Mouse (Mus musculus) lung, adult 10 weeks (tissue): ENCODE results near the gene Ap5b1. TPM values are rescaled to one million over a fixed set of nuclear protein-coding genes. Genes with fewer than 3 reads are reported as not detected.

ENCODE experiments used
- polyA plus RNA-seq: library from polyadenylated mRNA; stranded (reverse); fragments of 350-450 nt; fragmentation: Illumina TruSeq; extraction: RNeasy Lipid Tissue Mini Kit (QIAGEN cat#74804); gene quantifications from one replicate; pipeline ENCODE4 v1.2.3, GENCODE M21; 2014; ENCODE audit warnings: low read depth, low replicate concordance; ENCODE audit not compliant: insufficient read depth

Gene Ap5b1
- polyA plus RNA-seq: 3.3 TPM

DNA sequence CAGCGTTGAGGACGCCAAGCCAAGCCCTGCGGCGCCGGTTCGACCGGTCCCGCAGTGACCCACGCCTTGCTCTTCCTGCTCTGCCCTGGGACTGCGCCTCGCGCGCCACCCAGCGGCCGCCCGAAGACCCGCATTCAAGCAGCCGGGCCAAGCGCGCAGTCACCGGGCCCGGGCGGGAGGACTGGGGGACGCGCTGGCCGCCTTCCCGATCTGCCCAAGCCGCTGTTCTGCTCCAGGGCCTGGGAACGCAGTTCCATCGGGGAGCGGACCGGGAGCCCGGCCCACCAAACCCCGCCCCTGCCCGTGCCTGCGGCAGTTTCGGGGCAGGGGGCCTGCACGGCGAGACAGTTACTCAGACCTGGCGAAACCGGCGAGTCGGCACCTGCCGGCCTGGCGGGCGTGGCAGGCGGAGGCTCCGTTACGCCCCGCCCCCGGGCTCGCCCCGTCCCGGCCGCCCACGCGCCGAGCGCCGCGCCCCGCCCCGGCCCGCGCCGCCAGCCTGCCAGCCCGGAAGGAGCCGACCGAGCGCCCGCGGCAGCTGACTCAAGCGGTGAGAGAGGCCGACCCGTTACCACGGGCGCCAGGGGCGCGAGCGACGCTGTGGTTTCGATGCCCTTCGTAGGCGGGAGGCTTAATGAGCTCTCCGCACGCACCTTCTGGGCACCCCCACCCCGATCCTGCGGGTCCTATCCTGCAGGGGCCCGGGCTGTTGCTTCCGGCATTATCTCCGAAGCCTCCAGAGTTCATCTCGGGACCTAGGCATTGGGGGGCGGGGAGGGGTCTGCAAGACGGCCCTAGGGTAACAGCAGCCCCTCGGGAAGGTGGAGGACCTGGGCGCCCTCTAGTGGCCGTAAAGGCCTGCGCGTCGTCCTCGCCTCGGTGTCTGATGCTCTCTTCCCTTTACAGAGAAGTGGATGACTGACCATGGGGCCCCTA lies at the start of gene Ap5b1:
Gene Ap5b1, plus strand, starts transcription at position 492 of the 936 bp plus-strand sequence.

DNA sequence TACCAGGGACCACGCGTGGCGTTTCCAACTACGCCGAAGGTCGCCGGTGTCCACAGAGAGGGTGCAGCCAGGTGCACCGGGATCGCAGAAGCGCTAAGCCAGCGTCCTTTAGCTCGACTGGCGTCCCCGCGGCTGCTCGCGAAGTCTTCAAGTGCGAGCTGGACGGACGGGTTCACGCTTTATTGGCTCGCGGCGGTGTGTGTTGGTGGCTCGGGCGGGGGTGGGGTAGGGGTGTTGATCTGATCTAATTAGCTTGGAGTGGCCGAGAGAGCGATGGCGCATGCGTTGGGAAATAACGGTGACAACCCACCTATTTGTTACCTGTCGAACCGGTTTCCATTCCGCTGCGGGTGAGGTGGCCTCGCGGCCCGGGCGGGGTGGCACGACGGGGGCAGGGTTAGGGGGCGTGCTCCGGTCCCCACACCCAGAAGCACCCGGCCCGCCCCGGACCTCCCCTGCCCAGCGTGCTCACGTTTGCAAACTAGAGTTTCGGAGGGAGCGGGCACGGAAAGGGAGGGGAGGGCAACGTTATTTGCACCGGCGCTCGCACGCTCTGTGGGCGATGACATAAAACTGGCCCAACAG lies 7.3 kb upstream of the Ap5b1 start, which contains the start of gene Ovol1:
Gene Ovol1, minus strand, starts transcription at position 190 of the 585 bp plus-strand sequence.

DNA sequence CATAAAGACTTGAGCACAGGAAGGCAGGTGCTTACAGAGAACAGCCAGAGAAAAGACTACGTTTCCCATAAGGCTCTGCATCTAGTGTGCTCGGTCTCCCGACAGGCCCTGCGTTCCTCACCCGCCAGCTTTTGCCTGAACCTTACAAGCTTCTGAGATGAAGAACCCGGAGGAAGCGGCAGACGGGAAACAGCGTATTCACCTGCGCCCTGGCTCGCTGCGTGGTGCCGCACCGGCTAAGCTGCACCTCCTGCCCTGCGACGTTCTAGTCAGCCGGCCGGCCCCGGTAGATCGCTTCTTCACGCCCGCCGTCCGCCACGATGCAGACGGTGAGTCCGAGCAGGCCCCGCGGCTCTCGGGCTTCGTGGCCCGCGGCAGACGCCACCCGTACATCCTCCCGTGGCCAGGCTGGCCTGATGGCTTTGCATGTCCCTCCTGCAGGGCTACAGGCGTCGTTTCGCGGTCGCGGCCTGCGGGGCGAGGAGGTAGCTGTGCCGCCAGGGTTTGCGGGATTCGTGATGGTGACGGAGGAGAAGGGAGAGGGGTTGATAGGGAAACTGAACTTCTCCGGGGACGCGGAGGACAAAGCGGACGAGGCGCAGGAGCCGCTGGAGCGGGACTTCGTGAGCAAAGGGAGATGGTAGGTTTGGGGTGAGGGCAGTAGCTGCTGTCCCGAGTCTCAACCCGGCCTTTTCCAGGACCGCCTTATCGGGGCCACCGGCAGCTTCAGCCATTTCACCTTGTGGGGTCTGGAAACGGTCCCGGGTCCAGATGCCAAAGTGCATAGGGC lies 34.1 kb downstream of the Ap5b1 start, which contains the start of gene Rnaseh2c:
Gene Rnaseh2c, plus strand, starts transcription at position 122 of the 790 bp plus-strand sequence.

DNA sequence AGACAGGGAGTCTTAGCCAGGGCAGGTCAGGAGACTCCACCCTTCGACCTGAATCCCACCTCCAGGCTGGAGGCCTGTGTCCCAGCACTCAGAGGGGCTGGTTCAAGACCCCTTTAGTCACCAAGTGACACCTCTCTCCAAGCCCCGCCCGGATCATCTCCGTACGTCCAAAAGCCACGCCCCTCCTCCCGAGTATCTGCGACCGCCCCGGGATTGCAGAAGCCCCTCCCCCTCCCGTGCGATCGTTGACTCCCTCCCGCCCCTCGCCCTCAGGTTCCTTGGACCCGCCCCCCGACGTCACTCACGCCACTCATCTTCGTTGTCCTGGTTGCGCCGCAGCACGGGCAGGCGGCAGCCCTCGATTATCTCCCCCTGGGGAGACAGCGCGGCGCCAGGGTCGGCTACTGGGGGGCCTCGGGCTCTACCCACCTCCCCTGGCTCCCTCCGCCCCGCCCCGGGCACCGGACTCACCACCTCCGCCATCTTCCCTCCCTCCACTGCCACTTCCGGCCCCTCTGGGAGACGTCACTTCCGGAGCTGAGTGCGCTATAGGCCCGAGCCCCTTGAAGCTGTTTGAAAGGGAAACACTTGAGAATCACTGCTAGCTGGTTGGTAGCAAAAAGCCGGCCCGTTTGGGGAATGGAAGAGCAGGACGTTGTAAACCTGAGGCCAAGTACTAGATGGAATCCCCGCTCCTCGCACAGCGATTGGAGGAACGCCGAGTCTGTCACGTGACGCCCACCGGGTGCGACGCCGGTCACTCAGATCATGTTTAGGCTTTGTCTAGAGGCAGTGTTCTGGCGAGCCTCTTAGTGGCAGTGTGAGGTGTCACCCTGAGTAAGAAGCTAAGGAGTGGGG lies 42.0 kb downstream of the Ap5b1 start, which contains the start of gene Kat5:
Gene Kat5, minus strand, starts transcription at position 691 of the 858 bp plus-strand sequence.

Other genes starting within 250 kb of the Ap5b1 start
- not detected for gene Catsper1, start 232.3 kb upstream of the Ap5b1 start, polyA plus RNA-seq
- gene Cst6, start 218.5 kb upstream of the Ap5b1 start, polyA plus RNA-seq: 2.3 TPM
- gene Eif1ad, start 201.3 kb upstream of the Ap5b1 start, polyA plus RNA-seq: 13.4 TPM
- 139 TPM for gene Banf1, start 200.9 kb upstream of the Ap5b1 start, polyA plus RNA-seq
- 63.0 TPM for gene Sart1, start 179.3 kb upstream of the Ap5b1 start, polyA plus RNA-seq
- gene Tsga10ip, start 165.5 kb upstream of the Ap5b1 start, polyA plus RNA-seq: not detected
- 391 TPM for gene Drap1, start 143.0 kb upstream of the Ap5b1 start, polyA plus RNA-seq
- gene AI837181, start 142.9 kb upstream of the Ap5b1 start, polyA plus RNA-seq: 34.1 TPM
- 0.17 TPM for gene Fosl1, start 120.5 kb upstream of the Ap5b1 start, polyA plus RNA-seq
- gene Ccdc85b, start 110.1 kb upstream of the Ap5b1 start, polyA plus RNA-seq: 15.3 TPM
- gene Fibp, start 107.4 kb upstream of the Ap5b1 start, polyA plus RNA-seq: 62.7 TPM
- gene Ctsw, start 99.5 kb upstream of the Ap5b1 start, polyA plus RNA-seq: 9.0 TPM
- 41.2 TPM for gene Efemp2, start 94.1 kb upstream of the Ap5b1 start, polyA plus RNA-seq
- gene Mus81, start 79.6 kb upstream of the Ap5b1 start, polyA plus RNA-seq: 24.5 TPM
- 601 TPM for gene Cfl1, start 77.6 kb upstream of the Ap5b1 start, polyA plus RNA-seq
- not detected for gene 1700020D05Rik, start 64.2 kb upstream of the Ap5b1 start, polyA plus RNA-seq
- 5.9 TPM for gene Snx32, start 57.5 kb upstream of the Ap5b1 start, polyA plus RNA-seq
- gene Ovol1, start 7.4 kb upstream of the Ap5b1 start, polyA plus RNA-seq: 0.69 TPM
- 45.6 TPM for gene Rnaseh2c, start 33.8 kb downstream of the Ap5b1 start, polyA plus RNA-seq
- 39.0 TPM for gene Kat5, start 42.2 kb downstream of the Ap5b1 start, polyA plus RNA-seq
- 49.7 TPM for gene Rela, start 69.5 kb downstream of the Ap5b1 start, polyA plus RNA-seq
- 35.8 TPM for gene Sipa1, start 95.7 kb downstream of the Ap5b1 start, polyA plus RNA-seq
- gene Map3k11, start 120.7 kb downstream of the Ap5b1 start, polyA plus RNA-seq: 39.2 TPM
- gene Pcnx3, start 120.9 kb downstream of the Ap5b1 start, polyA plus RNA-seq: 19.6 TPM
- 0.92 TPM for gene Kcnk7, start 136.3 kb downstream of the Ap5b1 start, polyA plus RNA-seq
- gene Ehbp1l1, start 158.3 kb downstream of the Ap5b1 start, polyA plus RNA-seq: 25.1 TPM
- gene Fam89b, start 161.6 kb downstream of the Ap5b1 start, polyA plus RNA-seq: 59.0 TPM
- gene Ltbp3, start 172.9 kb downstream of the Ap5b1 start, polyA plus RNA-seq: 48.4 TPM
- gene Scyl1, start 203.4 kb downstream of the Ap5b1 start, polyA plus RNA-seq: 45.0 TPM